Mouse (Mus musculus) embryonic facial prominence, embryonic 11.5 days (tissue): ENCODE results near the gene Lrwd1. TPM values are rescaled to one million over a fixed set of nuclear protein-coding genes. Genes with fewer than 3 reads are reported as not detected.

Experiments
- ATAC-seq: fragments of 200-750 bp; cut with Nextera tagmentation; replicated peaks from 2 replicates; pipeline ENCODE4 v1.8.0; 2017; ENCODE audit warnings: low read depth; ENCODE audit not compliant: insufficient number of reproducible peaks, low FRiP score, low TSS enrichment
- DNase-seq: peaks from one replicate; pipeline ENCODE4 v3.0.0-alpha.2; 2015; ENCODE audit warnings: low spot score
- H3K27ac ChIP-seq: fragments of 300-500 bp; sonication (generic); replicated peaks from 2 replicates; pipeline ENCODE4 v1.5.1; 2014; ENCODE audit warnings: mild to moderate bottlenecking, low read depth, low read length, control low read depth
- H3K27me3 ChIP-seq: fragments of 300-500 bp; sonication (generic); 2 replicates; pipeline ENCODE4 v1.6.1; 2014; ENCODE audit warnings: mild to moderate bottlenecking, low read length, moderate library complexity, mixed read lengths; ENCODE audit not compliant: control insufficient read depth, insufficient read depth
- H3K36me3 ChIP-seq: fragments of 300-500 bp; sonication (generic); replicated peaks from 2 replicates; pipeline ENCODE4 v1.6.1; 2014; ENCODE audit warnings: low read depth, mild to moderate bottlenecking, low read length, moderate library complexity, mixed read lengths; ENCODE audit not compliant: control insufficient read depth, insufficient read depth
- H3K4me1 ChIP-seq: fragments of 300-500 bp; sonication (generic); 2 replicates; pipeline ENCODE4 v1.6.1; 2014; ENCODE audit warnings: low read length, mixed read lengths; ENCODE audit not compliant: control insufficient read depth, insufficient read depth
- H3K4me2 ChIP-seq: fragments of 300-500 bp; sonication (generic); 2 replicates; pipeline ENCODE4 v1.6.1; 2014; ENCODE audit warnings: low read depth, mild to moderate bottlenecking, control low read depth, low read length, moderate library complexity
- H3K4me3 ChIP-seq: fragments of 300-500 bp; sonication (generic); 2 replicates; pipeline ENCODE4 v1.5.1; 2014; ENCODE audit warnings: low read depth, low read length, control low read depth
- H3K9ac ChIP-seq: fragments of 300-500 bp; sonication (generic); replicated peaks from 2 replicates; pipeline ENCODE4 v1.6.1; 2014; ENCODE audit warnings: mild to moderate bottlenecking, control low read depth, low read length
- H3K9me3 ChIP-seq: fragments of 300-500 bp; sonication (generic); replicated peaks from 2 replicates; pipeline ENCODE4 v1.6.1; 2016; ENCODE audit warnings: mild to moderate bottlenecking, low read length, inconsistent platforms, mixed read lengths; ENCODE audit not compliant: control insufficient read depth
- WGBS: fragments of 180-500 bp; shearing (Covaris S2); extraction: QIAGEN DNeasy Blood & Tissue Kit; methylation state at CpG from one replicate; pipeline ENCODE4 v1.1.7; 2014; 5-methylcytosine and 5-hydroxymethylcytosine counted together
- polyA plus RNA-seq: library from polyadenylated mRNA; unstranded; fragments of >200 nt; fragmentation: Nextera tagmentation; extraction: Ambion mirVana; gene quantifications from 2 replicates; pipeline ENCODE4 v1.2.1, GENCODE M21; 2014

Lrwd1 gene
- polyA plus RNA-seq, 1 experiment from 2014 or later = 45.1 TPM

DNA sequence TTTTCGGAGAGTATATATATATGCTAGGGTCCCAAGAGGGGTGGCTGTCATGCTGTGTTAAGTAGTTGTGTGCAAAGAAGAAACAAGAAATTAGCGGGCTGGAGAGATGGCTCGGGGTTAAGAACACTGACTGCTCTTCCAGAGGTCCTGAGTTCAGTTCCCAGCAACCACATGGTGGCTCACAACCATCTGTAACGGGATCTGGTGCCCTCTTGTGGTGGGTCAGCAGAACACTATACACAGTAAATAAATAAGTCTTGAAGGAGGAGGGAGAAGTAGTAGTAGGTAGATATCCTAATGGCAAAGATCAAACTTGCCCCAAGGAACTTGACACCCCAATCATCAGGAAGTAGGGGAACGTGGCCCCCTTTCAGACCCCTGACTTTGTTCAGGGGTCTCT lies 6.9 kb upstream of the Lrwd1 start:
- Histone ChIP-seq H3K4me3 (no peak overlapping the region), H3K9ac (no peak overlapping the region), H3K27ac (no peak overlapping the region), H3K9me3 (no peaks in the 10 kb centered on the region), H3K4me2 (no peak overlapping the region), H3K4me1 (no peaks in the 10 kb centered on the region), H3K36me3 (peaks cover 11% of the 10 kb centered on the region), H3K27me3 (no peaks in the 10 kb centered on the region)
- WGBS = 81% methylated on average over 5 of the region's 5 CpGs
- ATAC-seq = no peak
- DNase-seq = no peak

DNA sequence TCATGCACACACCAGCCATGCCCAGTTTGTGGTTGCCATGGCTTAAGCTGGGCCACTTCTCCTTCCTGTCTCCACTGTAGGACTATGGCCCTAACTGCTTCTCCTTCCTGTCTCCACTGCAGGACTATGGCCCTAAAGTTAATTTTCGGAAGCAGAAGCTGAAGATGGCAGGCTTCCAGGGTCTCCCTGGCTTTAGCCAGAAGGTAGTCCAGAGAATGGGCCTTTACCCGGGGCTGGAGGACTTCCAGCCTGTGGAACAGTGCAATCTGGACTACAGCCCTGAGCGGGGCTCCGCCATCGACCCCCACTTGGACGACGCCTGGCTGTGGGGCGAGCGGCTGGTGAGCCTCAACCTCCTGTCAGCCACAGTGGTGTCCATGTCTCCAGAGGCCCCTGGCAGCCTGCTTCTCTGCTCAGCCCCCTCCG lies 4.2 kb upstream of the Lrwd1 start:
- Histone ChIP-seq H3K27me3 (no peaks in the 10 kb centered on the region), H3K4me1 (no peaks in the 10 kb centered on the region; the same call in 1 of the 2 replicates), H3K9me3 (no peaks in the 10 kb centered on the region), H3K27ac (no peak overlapping the region), H3K9ac (no peak overlapping the region), H3K4me3 (no peak overlapping the region), H3K36me3 (peaks cover 11% of the 10 kb centered on the region), H3K4me2 (no peak overlapping the region)
- no peak for DNase-seq
- no peak for ATAC-seq
- WGBS = 93% methylated on average over 10 of the region's 10 CpGs

DNA sequence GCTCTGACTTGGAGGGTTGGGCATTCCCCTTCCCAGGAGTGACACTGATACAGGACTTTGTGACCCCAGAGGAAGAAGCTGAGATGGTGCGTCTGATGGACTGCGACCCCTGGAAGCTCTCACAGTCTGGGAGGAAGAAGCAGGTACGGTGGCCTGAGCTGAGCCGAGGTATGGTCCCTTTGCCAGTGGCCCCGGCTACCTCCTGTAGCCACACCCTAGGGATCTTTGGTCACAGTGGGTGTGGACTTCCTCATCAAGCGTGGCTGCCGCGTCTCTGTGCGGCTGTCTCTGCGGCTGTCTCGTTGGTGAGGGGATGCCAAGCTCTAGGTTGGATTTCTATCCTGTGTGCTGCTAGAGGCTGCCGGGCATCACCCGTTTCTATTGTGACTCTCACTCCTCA lies 3.5 kb upstream of the Lrwd1 start:
- no peaks in the 10 kb centered on the region for H3K27me3 ChIP-seq
- ATAC-seq (no peak), DNase-seq (no peak)
- no peak overlapping the region for H3K27ac ChIP-seq
- no peak overlapping the region for H3K4me2 ChIP-seq
- WGBS = 94% methylated on average over 13 of the region's 13 CpGs
- H3K4me3 ChIP-seq = no peak overlapping the region
- H3K4me1 ChIP-seq = no peaks in the 10 kb centered on the region; the same call in 1 of the 2 replicates
- H3K9me3 ChIP-seq = no peaks in the 10 kb centered on the region
- H3K9ac ChIP-seq = no peak overlapping the region
- H3K36me3 ChIP-seq = peaks cover 11% of the 10 kb centered on the region

DNA sequence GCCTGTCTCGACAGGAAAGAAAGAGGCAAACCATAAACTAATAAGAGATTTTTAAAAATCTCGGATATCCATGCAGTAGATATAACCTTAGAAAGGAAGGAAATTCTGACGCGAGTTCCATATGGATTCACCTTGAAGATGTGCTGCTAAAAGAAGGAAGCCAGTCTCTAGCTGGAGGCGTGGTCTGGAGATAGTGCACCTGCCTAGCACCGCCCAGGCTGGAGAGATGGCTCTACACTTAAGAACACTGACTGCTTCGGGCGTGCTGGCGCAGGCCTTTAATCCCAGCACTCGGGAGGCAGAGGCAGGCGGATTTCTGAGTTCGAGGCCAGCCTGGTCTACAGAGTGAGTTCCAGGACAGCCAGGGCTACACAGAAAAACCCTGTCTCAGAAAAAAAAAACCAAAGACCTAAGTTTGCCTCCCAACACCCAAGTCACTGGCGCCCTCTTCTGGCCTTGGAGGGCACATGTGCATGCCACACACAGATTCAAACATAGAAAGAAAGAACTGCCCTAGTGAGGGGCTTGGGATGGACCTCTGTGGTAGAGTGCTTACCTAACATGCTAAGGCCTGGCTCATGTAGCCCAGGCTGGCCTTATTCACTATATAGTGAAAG lies 1.9 kb upstream of the Lrwd1 start:
- no peak overlapping the region for H3K4me3 ChIP-seq

DNA sequence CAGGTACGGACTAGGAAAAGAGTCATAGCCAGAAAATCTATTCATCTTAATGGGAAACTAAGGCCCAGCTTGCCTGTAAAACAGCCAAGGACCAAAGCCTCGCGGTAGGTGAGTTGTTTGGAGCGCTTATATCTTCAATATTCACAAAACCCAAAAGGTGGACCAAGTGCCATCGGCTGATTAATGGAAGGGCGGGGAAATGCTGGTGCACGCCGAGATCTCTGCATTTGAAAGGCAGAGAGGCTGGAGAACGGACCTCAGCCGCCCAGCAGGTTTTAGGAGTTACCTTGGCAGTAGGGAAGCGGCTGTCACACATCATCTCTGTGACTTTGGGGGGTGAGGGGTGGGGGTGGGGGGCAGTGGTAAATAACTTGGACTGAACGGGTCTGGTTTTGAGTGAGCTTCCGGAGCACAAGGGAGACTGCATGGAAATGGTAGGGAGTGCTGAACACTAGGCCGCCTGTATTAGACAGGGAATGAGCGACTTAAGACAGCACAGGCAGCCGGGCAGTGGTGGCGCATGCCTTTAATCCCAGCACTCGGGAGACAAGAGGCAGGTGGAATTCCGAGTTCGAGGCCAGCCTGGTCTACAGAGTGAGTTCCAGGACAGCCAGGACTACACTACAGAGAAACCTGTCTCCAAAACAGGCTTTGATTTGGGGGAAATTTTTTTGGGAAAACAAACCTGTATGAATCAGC lies 567 bp upstream of the Lrwd1 start:
- Histone ChIP-seq H3K4me3 (peak overlapping the region; percentile 77), H3K9me3 (no peaks in the 10 kb centered on the region), H3K4me2 (peak overlapping the region; percentile 61), H3K36me3 (peaks cover 11% of the 10 kb centered on the region), H3K4me1 (no peaks in the 10 kb centered on the region; the same call in 1 of the 2 replicates), H3K9ac (peak overlapping the region; percentile 70), H3K27ac (no peak overlapping the region), H3K27me3 (no peaks in the 10 kb centered on the region)
- ATAC-seq (0 out of 2 replicates have a peak, but pooled peaks have one; percentile 41), DNase-seq (peak; percentile 13)
- 6% methylated on average over 20 of the region's 20 CpGs for WGBS

More for the DNA sequence above, 1.9 kb upstream of the Lrwd1 start:
- ATAC-seq (no peak), DNase-seq (peak; percentile 62)
- H3K36me3 ChIP-seq = peaks cover 11% of the 10 kb centered on the region
- no peaks in the 10 kb centered on the region; the same call in 1 of the 2 replicates for H3K4me1 ChIP-seq
- no peak overlapping the region for H3K9ac ChIP-seq
- no peak overlapping the region for H3K4me2 ChIP-seq
- H3K27ac ChIP-seq = no peak overlapping the region
- WGBS = 73% methylated on average over 13 of the region's 13 CpGs
- no peaks in the 10 kb centered on the region for H3K27me3 ChIP-seq
- no peaks in the 10 kb centered on the region for H3K9me3 ChIP-seq

DNA sequence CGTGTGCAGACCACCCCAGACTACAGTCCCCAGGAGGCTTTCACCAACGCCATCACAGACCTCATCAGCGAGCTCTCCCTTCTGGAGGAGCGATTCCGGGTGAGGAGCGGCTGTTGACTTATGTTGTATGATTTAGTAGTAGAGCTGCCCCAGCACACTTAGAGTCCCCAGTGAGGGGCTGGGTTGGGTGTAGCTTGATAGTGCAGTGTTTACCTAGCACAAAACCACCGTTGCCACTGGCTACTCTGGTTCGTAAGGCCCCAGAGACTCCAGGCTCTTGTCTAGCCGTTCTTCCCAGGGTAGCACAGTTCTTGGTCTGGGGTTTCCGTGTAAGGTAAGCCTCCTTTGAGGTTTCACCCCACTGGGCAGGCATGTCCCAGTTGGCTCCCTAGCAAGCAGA lies 13.7 kb downstream of the Lrwd1 start:
- WGBS = 82% methylated on average over 10 of the region's 10 CpGs
- Histone ChIP-seq H3K9ac (no peak overlapping the region), H3K9me3 (no peaks in the 10 kb centered on the region), H3K36me3 (peaks cover 5% of the 10 kb centered on the region), H3K27me3 (no peaks in the 10 kb centered on the region), H3K27ac (no peak overlapping the region), H3K4me3 (no peak overlapping the region), H3K4me2 (no peak overlapping the region), H3K4me1 (0 out of 2 replicates have a peak, but pooled peaks cover 4% of the 10 kb centered on the region)
- DNase-seq (no peak), ATAC-seq (no peak; the same call in 1 of the 2 replicates)

DNA sequence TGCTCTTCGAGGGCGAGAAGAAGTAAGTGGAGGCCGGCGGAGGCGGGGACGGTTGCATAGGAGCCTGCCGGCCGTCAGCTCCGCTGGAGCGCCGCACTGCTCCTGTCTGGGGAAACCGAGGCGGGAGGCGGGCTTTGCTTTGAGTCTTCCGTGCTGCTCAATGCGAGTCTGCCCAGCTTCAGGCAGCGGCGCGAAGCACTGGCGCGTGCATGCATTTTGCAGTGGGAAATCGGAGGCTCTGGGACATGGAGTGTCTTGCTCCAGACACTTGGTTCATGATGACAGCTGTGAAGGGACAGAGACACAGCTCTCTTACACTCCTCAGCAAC lies 19.1 kb downstream of the Lrwd1 start:
- Histone ChIP-seq H3K9me3 (no peaks in the 10 kb centered on the region), H3K27ac (no peak overlapping the region), H3K9ac (peak overlapping the region; percentile 87), H3K27me3 (no peaks in the 10 kb centered on the region), H3K4me3 (peak overlapping the region; percentile 93), H3K36me3 (peaks cover 2% of the 10 kb centered on the region), H3K4me2 (peak overlapping the region; percentile 65), H3K4me1 (0 out of 2 replicates have a peak, but pooled peaks cover 7% of the 10 kb centered on the region)
- DNase-seq (no peak), ATAC-seq (peak; percentile 10; the same call in 1 of the 2 replicates)
- 0% methylated on average over 22 of the region's 22 CpGs for WGBS
